Mouse (Mus musculus): Measurements from ENCODE around the gene Il23a. TPM values are rescaled to one million over a fixed set of nuclear protein-coding genes. Genes with fewer than 3 reads are reported as not detected.
"Not testable (repeated sequence)": the region's sequence is repeated elsewhere in the genome, so short reads cannot be mapped to it uniquely, and the experiment has no call there.

The Il23a gene
- total RNA-seq, 2 experiments from 2014 or later: 0.22 to 0.26 TPM

DNA sequence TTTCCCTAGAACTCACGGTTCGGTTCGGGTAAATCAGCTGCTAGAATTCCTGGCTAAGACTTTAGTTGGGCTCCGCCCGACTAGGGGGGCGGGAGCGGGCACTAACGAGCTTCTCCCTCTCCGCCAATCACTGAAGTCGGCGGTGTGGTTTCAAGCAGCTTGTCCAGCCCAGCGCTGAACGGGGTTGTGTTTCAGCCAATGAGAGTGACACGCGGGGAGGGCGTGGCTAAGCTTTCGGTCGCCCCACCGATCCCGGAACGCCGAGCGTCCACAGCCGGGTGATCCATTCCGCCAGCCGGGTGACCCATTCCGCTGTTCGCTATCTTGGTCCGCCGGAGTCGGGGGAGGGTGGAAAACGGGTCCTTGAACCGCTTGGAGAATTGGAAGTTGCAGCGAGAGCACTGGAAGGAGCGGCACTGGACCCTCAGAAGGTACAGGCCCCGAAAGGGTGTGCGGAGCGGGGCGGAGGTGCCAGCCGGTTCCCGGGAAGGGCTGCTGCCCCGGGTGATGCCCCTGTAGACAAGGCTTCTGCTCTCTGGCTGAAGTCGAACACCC is 28.2 kb downstream of the Il23a start, which contains the start of gene Stat2:
Gene Stat2, plus strand, starts transcription at position 273 of the 555 bp plus-strand sequence.
- DNase-seq: peak; percentile 96
- intact Hi-C loops (cut with DNase I): no loop called here

DNA sequence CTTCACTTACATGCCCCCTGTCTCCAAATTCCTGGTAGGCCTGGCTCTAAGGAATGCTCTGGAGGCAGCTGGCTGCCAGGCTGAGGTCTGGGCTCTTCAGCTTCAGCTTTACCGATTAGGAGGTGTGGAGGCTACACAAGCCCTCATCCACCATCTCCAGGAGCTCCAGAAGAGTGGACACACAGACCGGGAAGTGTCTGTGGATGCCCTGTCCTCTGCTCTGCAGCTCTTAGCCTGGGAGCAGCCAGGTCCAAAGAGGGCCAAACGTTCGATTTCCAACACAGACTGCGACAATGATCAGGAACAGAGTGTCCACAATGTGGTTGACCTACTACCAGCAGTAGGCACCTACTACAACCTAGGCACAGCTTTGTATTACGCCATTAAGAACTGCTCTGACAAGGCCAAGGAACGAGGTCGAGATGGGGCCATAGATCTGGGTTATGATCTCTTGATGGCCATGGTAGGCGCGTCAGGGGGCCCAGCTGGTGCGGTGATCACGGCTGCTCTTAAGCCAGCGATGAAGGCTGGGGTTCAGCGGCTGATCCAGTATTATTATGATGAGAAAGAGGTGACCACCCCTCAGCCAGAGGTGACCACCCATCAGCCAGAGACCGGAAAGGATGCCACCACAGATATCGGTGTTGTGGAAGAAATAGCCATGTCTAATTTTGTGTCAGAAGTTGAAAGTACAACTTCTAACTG is 29.2 kb downstream of the Il23a start:
- intact Hi-C loops (cut with DNase I): no loop called here

DNA sequence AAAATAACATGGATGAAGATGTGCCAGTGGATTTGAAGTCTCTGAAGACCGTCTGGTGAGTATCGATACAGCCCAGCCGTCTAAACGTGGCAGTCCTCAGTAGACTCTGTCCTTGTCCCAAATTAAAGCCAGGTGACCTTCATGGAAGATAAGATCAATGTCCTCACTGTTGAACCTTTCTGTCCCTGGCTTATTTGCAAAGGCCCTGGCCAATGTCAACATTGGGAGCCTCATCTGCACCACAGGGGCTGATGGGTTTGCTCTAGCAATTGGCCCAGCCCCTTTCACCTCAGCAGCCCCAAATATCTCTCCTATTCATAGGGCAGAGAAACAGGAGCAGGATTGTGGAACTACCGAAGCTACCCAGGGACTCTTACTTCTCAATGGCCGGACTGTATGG is 30.2 kb downstream of the Il23a start, which contains the start of gene Apof:
Gene Apof, plus strand, starts transcription at position 301 of the 400 bp plus-strand sequence.
- no peak for DNase-seq
- intact Hi-C loops (cut with DNase I): no loop called here

More for the DNA sequence above, 29.2 kb downstream of the Il23a start:
- no peak for DNase-seq

DNA sequence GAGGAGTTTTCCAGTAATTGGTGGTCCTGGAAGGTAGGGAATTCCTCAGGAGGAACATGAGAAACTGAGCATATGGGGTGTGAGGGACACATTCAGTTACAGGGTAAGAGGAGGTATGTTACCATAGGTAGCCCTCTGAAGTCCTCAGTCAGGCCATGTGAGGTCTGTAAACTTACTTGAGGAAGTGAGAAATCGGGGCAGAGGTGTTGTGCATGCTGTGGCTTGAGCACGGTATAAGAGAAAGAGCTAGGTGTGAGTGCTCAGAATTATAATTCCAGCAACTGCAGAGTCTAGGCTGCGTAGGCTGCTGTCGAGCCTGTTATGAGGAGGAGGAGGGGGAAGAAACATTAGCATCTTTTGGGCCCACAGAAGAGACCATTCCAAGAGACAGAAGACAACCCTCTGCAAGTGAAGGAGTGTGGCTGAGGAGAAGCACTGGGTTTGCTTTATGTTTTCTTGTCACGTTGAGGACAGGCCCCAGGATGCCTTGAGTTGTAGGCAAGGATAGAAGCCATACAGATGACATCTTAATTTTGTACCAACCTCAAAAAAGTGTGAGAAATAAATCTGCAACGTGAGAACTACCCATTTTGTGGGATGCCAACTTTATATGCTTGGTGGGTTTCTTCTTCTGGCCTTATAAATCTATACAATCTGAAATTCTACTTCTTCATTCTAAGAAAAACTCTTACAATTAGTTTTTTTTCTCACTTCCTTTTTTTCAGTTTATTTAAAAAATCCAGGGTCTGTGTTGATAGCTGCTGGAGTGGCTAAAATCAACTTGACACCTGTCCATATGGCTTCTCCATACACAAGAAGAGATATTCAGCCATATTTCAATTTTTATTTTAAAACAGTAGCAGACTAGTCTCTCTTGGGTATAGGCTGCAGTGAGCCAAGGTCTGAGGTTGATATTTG is 34.9 kb downstream of the Il23a start:
- intact Hi-C loops (cut with DNase I): no loop called here
- no peak for DNase-seq

DNA sequence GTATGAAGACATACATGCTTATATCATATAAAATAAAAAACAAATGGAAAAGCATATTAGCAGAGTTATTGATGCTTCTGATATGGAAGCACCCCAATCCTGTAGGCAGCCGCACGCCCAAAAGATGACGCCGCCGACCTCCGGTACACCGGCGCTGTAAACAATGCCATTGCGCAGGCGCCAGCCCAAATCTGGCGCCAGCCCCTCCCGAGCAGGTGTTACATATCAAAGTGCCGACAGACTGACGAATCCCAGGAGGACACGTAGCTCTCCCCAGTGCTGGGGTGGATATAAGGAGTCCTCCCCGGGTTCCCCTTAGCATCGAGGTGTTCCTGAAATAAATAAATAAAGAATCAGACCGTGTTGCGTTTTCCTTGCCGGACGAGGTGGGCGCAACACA is 36.3 kb downstream of the Il23a start:
- peak; percentile 34 to 38 for DNase-seq
- intact Hi-C loops (cut with DNase I): no loop called here

DNA sequence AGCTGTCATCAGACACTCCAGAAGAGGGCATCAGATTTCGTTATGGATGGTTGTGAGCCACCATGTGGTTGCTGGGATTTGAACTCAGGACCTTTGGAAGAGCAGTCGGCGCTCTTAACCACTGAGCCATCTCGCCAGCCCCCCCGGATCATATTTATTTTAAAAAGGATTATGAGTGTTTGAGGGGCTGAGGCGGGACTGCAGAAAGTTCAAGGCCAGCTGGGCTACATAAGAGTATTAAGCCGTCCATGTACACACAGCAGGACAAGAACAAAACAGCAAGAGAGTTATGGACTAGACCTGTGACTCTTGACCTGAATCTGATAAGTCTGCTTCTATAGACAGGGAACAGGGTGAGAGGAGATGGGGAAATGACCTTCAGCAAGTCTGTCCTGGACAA is 38.2 kb downstream of the Il23a start:
- DNase-seq; intact Hi-C loops (cut with DNase I): not testable (repeated sequence)

DNA sequence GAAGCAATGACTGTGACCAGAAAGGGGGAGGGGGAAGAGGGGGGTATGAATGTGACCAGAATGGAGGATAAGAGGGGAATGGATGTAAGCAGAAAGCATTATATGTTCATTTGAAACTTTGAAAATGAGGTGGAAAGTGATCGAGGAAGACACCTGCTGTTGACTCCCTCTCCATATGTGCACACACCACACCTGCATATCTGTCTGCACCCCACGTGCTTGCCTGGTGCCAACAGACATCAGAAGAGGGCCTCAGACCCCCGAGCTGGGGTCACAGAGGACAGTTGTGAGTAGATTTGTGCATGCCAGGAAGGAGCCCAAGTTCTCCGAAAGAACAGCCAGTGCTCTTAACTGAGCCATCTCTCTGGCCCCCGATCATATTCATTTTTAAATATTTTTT is 38.6 kb downstream of the Il23a start:
- no peak for DNase-seq
- intact Hi-C loops (cut with DNase I): no loop called here

DNA sequence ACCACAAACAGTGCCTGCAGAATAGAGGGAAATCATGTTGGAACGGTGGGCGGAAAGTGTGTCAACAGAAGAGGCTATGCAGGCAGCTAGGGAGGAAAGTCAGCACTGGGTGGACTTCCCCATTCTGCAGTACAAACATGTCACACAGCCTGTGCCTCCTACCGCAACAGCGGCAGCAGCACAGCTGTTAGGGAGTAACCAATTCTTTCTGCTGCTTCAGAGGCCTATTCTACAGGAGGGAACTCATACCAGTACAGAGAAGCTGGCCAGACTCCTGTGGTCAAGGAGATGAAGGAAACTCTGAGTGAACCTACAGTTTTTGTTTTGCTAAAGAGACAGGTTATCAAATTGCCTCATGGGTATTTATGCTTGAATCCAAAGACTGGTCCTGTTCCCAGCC is 39.6 kb downstream of the Il23a start:
- intact Hi-C loops (cut with DNase I): no loop called here
- no peak for DNase-seq

DNA sequence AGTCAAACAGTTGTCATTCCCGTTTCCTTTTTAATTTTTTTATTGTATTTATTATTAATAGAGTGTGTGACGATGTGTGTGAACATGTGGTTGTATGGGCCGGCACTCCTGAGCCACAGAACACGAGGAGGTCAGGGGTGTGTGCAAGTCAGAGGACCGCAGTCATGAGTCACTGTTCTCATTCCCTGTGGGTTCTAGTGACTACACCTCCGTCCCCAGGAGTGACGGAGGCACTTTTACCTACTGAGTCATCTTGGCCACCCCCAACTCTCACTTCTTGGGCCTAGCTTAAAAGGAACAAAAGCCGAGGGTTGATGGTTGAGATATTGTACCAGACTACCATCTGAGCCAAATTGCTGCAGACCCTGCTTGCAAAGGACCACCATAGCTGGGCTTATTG is 42.2 kb downstream of the Il23a start:
- no peak for DNase-seq
- intact Hi-C loops (cut with DNase I): no loop called here

DNA sequence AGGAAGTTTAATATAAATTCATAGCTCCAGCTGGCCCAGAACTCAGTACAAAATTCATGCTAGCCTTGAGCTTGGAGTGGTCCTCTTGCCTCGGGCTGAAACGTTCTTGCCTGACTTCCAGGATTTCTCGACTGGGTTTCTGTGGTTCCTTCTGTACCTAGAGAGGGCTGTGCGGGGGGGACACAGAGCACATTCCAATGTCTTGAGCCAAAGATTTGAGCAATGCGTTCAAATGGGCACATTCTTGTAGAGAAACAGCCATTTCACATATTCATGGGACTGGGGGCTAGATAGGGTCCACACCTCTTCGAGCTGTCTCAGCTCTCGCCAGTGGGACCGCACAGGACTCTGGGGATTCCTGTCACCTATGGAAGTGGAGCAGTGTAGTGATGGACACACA is 42.6 kb downstream of the Il23a start:
- intact Hi-C loops (cut with DNase I): no loop called here
- no peak for DNase-seq

DNA sequence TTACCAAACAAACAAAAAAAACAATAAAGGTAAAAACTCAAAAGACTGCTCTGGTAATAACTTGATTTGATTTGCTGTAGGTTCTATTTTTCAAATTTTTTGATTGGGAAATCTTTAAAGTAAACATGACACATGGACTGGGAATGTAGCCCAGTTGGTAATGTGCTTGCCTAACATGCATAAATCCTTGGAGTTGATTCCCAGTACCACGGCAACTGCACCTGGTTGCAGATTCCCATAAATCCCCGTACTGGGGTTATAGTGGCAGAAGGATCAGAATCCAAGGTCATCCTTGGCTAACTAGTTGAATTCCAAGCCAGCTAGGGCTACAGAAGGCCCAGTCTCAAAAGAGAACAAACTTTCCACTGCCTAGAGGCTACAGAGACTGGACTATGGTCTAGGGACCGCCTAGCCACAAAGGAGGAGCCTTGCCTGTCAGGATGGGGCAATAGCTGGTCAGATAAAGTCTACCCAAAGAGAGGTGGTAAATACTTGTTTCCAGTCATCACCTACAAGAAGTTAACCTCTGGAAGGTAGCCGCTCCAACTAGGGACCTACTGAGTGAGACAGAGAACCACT is 44.8 kb downstream of the Il23a start, which contains the start of gene Apon:
Gene Apon, plus strand, starts transcription at position 420 of the 579 bp plus-strand sequence.
- DNase-seq: no peak
- intact Hi-C loops (cut with DNase I): no loop called here

DNA sequence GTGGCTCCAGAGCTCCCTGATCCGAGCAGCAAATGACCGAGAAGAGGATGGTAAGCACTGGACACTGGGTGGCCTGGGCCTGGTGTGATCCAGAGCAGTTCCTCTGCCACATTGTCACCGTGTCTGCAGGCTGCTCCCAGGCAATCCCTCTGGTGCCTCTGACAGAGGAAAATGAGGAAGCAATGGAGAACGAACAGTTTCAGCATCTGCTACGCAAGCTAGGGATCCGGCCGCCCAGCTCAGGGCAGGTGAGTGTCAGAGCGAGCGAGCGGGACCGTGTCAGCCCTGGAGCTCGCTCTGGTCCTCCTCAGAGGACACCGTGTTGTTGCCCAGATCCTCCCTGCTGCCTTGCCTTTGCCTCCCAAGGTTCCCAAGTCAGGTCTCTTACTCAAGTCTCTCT is 48.0 kb downstream of the Il23a start:
- intact Hi-C loops (cut with DNase I): no loop called here
- no peak for DNase-seq

DNA sequence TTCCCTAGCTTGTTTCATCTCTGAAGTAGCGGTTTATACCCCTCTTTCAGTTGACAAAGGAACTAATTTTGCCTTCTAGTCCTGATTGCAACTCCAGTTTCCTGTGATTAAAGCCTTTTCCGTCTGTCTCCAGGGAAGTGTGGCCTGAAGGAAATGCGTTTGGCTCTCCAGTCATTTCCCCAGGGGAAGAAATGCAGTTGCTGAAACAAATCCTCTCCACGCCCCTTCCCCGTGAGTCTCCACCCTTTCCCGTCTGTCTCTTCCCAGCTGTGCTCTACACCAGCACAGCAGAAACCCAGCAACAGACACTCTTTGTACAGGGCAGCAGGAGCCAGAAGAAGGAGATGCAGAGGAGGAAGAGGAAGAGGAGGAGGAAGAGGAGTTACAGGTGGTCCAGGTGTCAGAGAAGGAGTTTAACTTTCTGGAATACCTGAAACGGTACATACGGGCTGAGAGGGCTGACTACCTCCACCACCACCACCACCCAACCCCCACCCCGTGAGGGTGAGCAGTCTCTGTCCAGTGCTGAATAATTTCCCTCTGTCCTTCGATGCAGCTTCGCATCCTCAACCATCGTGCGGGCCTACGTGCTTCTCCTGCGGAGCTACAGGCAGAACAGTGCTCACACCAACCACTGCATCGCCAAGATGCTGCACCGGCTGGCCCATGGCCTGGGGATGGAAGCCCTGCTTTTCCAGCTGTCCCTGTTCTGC is 51.4 kb downstream of the Il23a start:
- peak; percentile 58 to 69 for DNase-seq
- intact Hi-C loops (cut with DNase I): no loop called here

Other genes starting within 250 kb of the Il23a start
- gene Ptges3, start 239.8 kb downstream of the Il23a start, total RNA-seq (2021): 10 to 100 TPM; 71.7 to 80.0 TPM
- 1,000 to 10,000 TPM; 8,344 to 8,412 TPM for gene Atp5b, start 215.5 kb downstream of the Il23a start, total RNA-seq (2021)
- gene Baz2a, start 207.2 kb downstream of the Il23a start, total RNA-seq (2021): 10 to 100 TPM; 27.2 to 27.4 TPM
- gene Rbms2, start 118.5 kb downstream of the Il23a start, total RNA-seq (2021): 10 to 100 TPM; 79.3 to 82.2 TPM
- under 1 TPM; 0.60 to 0.90 TPM for gene Gls2, start 104.3 kb downstream of the Il23a start, total RNA-seq (2021)
- gene Spryd4, start 86.9 kb downstream of the Il23a start, total RNA-seq (2021): 10 to 100 TPM; 40.5 to 43.3 TPM
- gene Mip, start 72.9 kb downstream of the Il23a start, total RNA-seq (2021): not detected
- gene Timeless, start 66.7 kb downstream of the Il23a start, total RNA-seq (2021): 10 to 100 TPM in 1 of 2 experiments, 1 to 10 TPM in 1; 6.6 to 11.1 TPM
- gene Apon, start 44.7 kb downstream of the Il23a start, total RNA-seq (2021): under 1 TPM in 1 of 2 experiments, not detected in 1; 0.19 TPM
- not detected for gene Apof, start 30.1 kb downstream of the Il23a start, total RNA-seq (2021)
- gene Stat2, start 28.2 kb downstream of the Il23a start, total RNA-seq (2021): 10 to 100 TPM; 10.5 to 11.2 TPM
- gene Pan2, start 4.6 kb upstream of the Il23a start, total RNA-seq (2021): 10 to 100 TPM; 13.2 to 13.7 TPM
- 10 to 100 TPM; 58.1 to 66.7 TPM for gene Cnpy2, start 23.7 kb upstream of the Il23a start, total RNA-seq (2021)
- gene Cs, start 39.0 kb upstream of the Il23a start, total RNA-seq (2021): 1,000 to 10,000 TPM; 1,195 to 1,221 TPM
- gene Coq10a, start 70.2 kb upstream of the Il23a start, total RNA-seq (2021): 100 to 1,000 TPM; 208 to 209 TPM
- 10 to 100 TPM; 46.5 to 47.5 TPM for gene Ankrd52, start 78.4 kb upstream of the Il23a start, total RNA-seq (2021)
- gene Slc39a5, start 102.5 kb upstream of the Il23a start, total RNA-seq (2021): not detected
- gene Nabp2, start 112.7 kb upstream of the Il23a start, total RNA-seq (2021): 10 to 100 TPM; 43.6 to 45.6 TPM
- gene Rnf41, start 112.9 kb upstream of the Il23a start, total RNA-seq (2021): 10 to 100 TPM; 19.7 to 19.8 TPM
- gene Smarcc2, start 160.5 kb upstream of the Il23a start, total RNA-seq (2021): 10 to 100 TPM; 76.6 to 80.5 TPM
- gene Myl6, start 195.4 kb upstream of the Il23a start, total RNA-seq (2021): 100 to 1,000 TPM; 357 to 392 TPM
- 1 to 10 TPM; 3.3 to 4.3 TPM for gene Myl6b, start 199.9 kb upstream of the Il23a start, total RNA-seq (2021)
- 10 to 100 TPM; 22.3 to 23.6 TPM for gene Esyt1, start 227.1 kb upstream of the Il23a start, total RNA-seq (2021)
- gene Zc3h10, start 249.0 kb upstream of the Il23a start, total RNA-seq (2021): 1 to 10 TPM; 7.0 to 8.4 TPM